Mouse (Mus musculus) testis, adult 2 months (tissue): ENCODE measurements at regions not wholly inside any gene's neighbourhood (a gene's known extent, or its start where the extent isn't known, plus 50 kb on each side); places are given as distances from the start of the nearest gene placed in this dataset.

Experiments
- H3K27ac ChIP-seq: fragments of 200-500 bp; 2 replicates; pipeline ENCODE4 v1.5.1; 2012; ENCODE audit warnings: low read depth, low read length; ENCODE audit not compliant: control insufficient read depth, insufficient read depth
- H3K27me3 ChIP-seq: fragments of 200-500 bp; 2 replicates; pipeline ENCODE4 v1.6.1; 2012; ENCODE audit warnings: mild to moderate bottlenecking, low read length, moderate library complexity; ENCODE audit not compliant: control insufficient read depth, insufficient read depth
- H3K36me3 ChIP-seq: fragments of 200-500 bp; 2 replicates; pipeline ENCODE4 v1.6.1; 2012; ENCODE audit warnings: mild to moderate bottlenecking, low read length; ENCODE audit not compliant: control insufficient read depth, insufficient read depth
- H3K4me1 ChIP-seq: fragments of 200-500 bp; 2 replicates; pipeline ENCODE4 v1.6.1; 2012; ENCODE audit warnings: low read length; ENCODE audit not compliant: control insufficient read depth, insufficient read depth
- H3K4me3 ChIP-seq: fragments of 200-500 bp; 2 replicates; pipeline ENCODE4 v1.5.1; 2012; ENCODE audit warnings: low read depth, mild to moderate bottlenecking, low read length, moderate library complexity, mixed read lengths; ENCODE audit not compliant: control insufficient read depth
- CTCF ChIP-seq: fragments of 200-500 bp; IDR thresholded peaks from 2 replicates; pipeline ENCODE4 v1.5.1; 2012; ENCODE audit warnings: low read depth, mild to moderate bottlenecking, inconsistent platforms, low read length, moderate library complexity; ENCODE audit not compliant: control insufficient read depth, insufficient read depth, insufficient replicate concordance
- POLR2A ChIP-seq: fragments of 200-500 bp; IDR thresholded peaks from 2 replicates; pipeline ENCODE4 v1.6.1; 2012; ENCODE audit warnings: low read depth, mild to moderate bottlenecking, inconsistent platforms, low read length, moderate library complexity; ENCODE audit not compliant: control insufficient read depth

GRCm38 (mm10) chr1:3121745-3122144 is 1685.9 kb upstream of the Gm37988 start:
- Histone ChIP-seq H3K27me3 (no peaks in the 10 kb centered on the region), H3K36me3 (no peaks in the 10 kb centered on the region), H3K4me3 (no peak overlapping the region), H3K27ac (no peak overlapping the region), H3K4me1 (no peaks in the 10 kb centered on the region)
- no peak for TF ChIP-seq CTCF
- no peak for TF ChIP-seq POLR2A
